Mouse (Mus musculus) embryonic facial prominence, embryonic 13.5 days (tissue): ENCODE measurements around the gene Lta. TPM values are rescaled to one million over a fixed set of nuclear protein-coding genes. Genes with fewer than 3 reads are reported as not detected.
A peak's percentile ranks its signal among the peaks of the same experiment; 100 is the strongest.

Experiments used
- ATAC-seq: fragments of 200-750 bp; cut with Nextera tagmentation; 2 replicates; pipeline ENCODE4 v1.8.0; 2017; ENCODE audit warnings: low read depth; ENCODE audit not compliant: insufficient number of reproducible peaks, insufficient read depth, low FRiP score, low TSS enrichment
- H3K27ac ChIP-seq: fragments of 300-500 bp; sonication (generic); 2 replicates; pipeline ENCODE4 v1.5.1; 2015; ENCODE audit warnings: moderate library complexity, mild to moderate bottlenecking, inconsistent platforms
- H3K27me3 ChIP-seq: fragments of 300-500 bp; sonication (generic); 2 replicates; pipeline ENCODE4 v1.6.1; 2015; ENCODE audit warnings: mild to moderate bottlenecking, inconsistent platforms
- H3K36me3 ChIP-seq: fragments of 300-500 bp; sonication (generic); 2 replicates; pipeline ENCODE4 v1.6.1; 2015; ENCODE audit warnings: mild to moderate bottlenecking, inconsistent platforms
- H3K4me1 ChIP-seq: fragments of 300-500 bp; sonication (generic); 2 replicates; pipeline ENCODE4 v1.6.1; 2015; ENCODE audit warnings: inconsistent platforms
- H3K4me2 ChIP-seq: fragments of 300-500 bp; sonication (generic); 2 replicates; pipeline ENCODE4 v1.6.1; 2015; ENCODE audit warnings: moderate library complexity, mild to moderate bottlenecking, inconsistent platforms
- H3K4me3 ChIP-seq: fragments of 300-500 bp; sonication (generic); 2 replicates; pipeline ENCODE4 v1.5.1; 2015; ENCODE audit warnings: mild to moderate bottlenecking, inconsistent platforms
- H3K9ac ChIP-seq: fragments of 300-500 bp; sonication (generic); 2 replicates; pipeline ENCODE4 v1.6.1; 2015; ENCODE audit warnings: mild to moderate bottlenecking, inconsistent platforms
- H3K9me3 ChIP-seq: fragments of 300-500 bp; sonication (generic); 2 replicates; pipeline ENCODE4 v1.6.1; 2016; ENCODE audit warnings: inconsistent platforms
- WGBS: fragments of 180-500 bp; shearing (Covaris S2); methylation state at CpG from one replicate; pipeline ENCODE4 v1.1.7; 2015; ENCODE audit warnings: mixed read lengths; 5-methylcytosine and 5-hydroxymethylcytosine counted together
- microRNA-seq: library from miRNA; unstranded; fragments of <30 nt; microRNA quantifications from one replicate; pipeline ENCODE4, GENCODE M21; 2016
- polyA plus RNA-seq: library from polyadenylated mRNA; unstranded; fragments of >200 nt; fragmentation: Nextera tagmentation; extraction: Ambion mirVana; gene quantifications from 2 replicates; pipeline ENCODE4 v1.2.1, GENCODE M21; 2015

The Lta gene
- polyA plus RNA-seq, 1 experiment from 2014 or later: 0.24 TPM

DNA sequence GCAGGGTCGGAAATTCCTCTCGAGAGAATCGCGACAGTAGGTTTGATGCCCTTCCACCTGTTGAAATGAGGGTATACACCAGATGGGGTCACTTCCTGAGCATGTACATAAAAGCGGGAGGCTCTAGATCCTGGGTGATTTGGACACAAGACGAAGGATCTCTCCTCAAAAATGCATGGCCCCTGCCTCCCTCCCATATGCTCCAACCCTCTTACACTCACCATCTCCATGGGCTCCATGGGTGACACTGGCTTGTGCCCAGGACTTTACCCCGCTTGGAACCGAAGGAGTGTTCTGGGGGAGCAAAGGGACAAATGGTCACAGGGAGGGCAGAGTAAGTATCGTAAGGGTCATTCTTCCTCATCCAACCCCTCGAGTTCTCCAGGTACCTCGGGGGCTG lies 43.7 kb downstream of the Lta start:
- ATAC-seq: no peak
- WGBS: 86% methylated on average over 11 of the region's 11 CpGs
- Histone ChIP-seq H3K9me3 (no peaks in the 10 kb centered on the region), H3K27me3 (no peaks in the 10 kb centered on the region), H3K36me3 (peaks cover 66% of the 10 kb centered on the region), H3K27ac (no peak overlapping the region), H3K9ac (peak overlapping the region; percentile 100; the same call in 1 of the 2 replicates), H3K4me2 (no peak overlapping the region), H3K4me1 (peaks cover 24% of the 10 kb centered on the region), H3K4me3 (no peak overlapping the region)

DNA sequence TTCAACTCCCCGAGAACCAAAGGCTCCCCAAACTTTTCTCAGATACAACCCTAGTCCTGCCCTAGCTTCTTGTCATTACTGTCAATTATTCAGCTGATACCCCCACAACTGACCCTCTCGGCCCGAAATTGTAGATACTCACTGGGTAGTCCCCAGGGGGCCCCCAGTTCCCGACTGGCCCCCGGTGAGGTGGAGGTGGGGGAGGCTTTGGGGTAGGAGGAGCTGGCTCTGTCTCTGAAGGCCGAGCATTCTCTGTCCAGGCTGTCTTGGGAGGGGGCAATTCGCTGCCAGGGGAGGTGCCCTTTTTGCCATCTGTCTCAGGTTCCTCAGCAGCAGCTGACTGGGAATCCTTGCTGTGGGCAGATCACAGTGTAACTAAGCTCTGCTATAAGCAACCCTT lies 45.5 kb downstream of the Lta start:
- H3K9ac ChIP-seq: no peak overlapping the region
- no peaks in the 10 kb centered on the region for H3K27me3 ChIP-seq
- no peak overlapping the region for H3K4me3 ChIP-seq
- peaks cover 30% of the 10 kb centered on the region for H3K4me1 ChIP-seq
- 85% methylated on average over 7 of the region's 7 CpGs for WGBS
- no peak overlapping the region for H3K4me2 ChIP-seq
- ATAC-seq: no peak
- H3K9me3 ChIP-seq: no peaks in the 10 kb centered on the region
- peaks cover 84% of the 10 kb centered on the region for H3K36me3 ChIP-seq
- H3K27ac ChIP-seq: no peak overlapping the region

DNA sequence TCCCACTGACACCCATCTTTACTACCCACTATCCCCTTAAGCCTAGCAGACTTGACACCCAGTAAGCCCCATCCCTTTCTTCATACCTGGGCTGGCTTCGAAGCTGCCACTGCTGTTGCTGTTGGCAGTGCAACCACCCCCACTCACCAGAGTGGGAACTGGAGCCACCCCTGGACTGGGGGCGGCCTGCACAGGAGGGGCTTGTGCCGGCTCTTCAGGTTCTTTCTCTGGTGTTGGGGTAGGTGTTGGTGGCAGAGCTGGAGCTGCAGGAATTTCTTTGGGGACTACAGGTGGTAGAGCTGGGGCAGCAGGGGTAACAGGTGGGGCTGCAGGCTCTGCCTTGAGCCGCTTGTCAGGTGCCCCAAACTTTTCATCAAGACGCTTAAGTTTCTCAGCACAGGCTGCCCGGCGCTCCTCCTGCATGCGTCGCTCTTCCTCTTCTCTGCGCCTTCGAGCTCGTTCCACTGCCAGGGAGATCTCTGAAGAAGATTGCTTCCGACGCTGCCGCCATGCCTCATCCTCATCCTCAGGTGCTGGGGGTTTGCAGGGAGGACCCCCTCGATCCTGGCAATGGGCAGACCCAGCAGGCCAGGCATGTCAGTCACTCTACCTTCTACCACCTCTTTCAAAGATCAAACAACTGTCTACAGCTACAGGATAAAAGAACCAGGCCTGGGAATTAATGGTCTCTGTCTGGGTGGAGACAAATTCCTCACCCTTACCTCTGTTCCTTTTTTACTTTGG lies 46.1 kb downstream of the Lta start:
- 91% methylated on average over 16 of the region's 16 CpGs for WGBS
- peaks cover 36% of the 10 kb centered on the region for H3K4me1 ChIP-seq
- no peaks in the 10 kb centered on the region for H3K27me3 ChIP-seq
- no peak overlapping the region for H3K9ac ChIP-seq
- ATAC-seq: no peak
- H3K36me3 ChIP-seq: peaks cover 90% of the 10 kb centered on the region
- H3K9me3 ChIP-seq: no peaks in the 10 kb centered on the region
- H3K27ac ChIP-seq: no peak overlapping the region
- H3K4me3 ChIP-seq: no peak overlapping the region
- no peak overlapping the region for H3K4me2 ChIP-seq

DNA sequence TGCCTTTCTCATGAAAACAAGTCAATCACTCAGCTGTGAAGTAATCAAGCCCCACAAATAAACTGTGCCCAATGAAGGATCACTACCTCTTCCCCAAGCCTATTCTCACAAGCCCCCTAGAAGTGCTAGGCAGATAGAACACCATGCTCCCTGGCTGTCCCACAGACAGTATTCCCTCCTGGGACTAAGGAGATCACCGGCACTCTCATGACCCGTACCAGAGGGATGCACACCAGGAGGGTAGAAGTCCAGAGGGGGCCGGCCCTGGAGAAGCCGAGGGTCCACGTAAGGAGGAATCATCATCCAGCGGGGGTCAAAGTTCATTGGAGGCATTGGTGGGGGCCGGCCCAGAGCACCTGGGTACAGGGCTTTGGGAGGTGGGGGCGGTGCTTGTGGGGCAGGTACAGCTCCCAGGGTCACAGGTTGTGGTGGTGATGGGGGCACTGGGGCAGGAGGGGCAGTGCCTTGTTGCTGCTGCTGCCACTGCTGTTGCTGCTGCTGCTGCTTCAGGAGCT lies 47.4 kb downstream of the Lta start:
- Histone ChIP-seq H3K9ac (no peak overlapping the region), H3K9me3 (no peaks in the 10 kb centered on the region), H3K4me1 (peaks cover 35% of the 10 kb centered on the region), H3K4me2 (no peak overlapping the region), H3K36me3 (peaks cover 100% of the 10 kb centered on the region), H3K4me3 (no peak overlapping the region), H3K27me3 (no peaks in the 10 kb centered on the region), H3K27ac (no peak overlapping the region)
- WGBS: 90% methylated on average over 8 of the region's 8 CpGs
- no peak for ATAC-seq

DNA sequence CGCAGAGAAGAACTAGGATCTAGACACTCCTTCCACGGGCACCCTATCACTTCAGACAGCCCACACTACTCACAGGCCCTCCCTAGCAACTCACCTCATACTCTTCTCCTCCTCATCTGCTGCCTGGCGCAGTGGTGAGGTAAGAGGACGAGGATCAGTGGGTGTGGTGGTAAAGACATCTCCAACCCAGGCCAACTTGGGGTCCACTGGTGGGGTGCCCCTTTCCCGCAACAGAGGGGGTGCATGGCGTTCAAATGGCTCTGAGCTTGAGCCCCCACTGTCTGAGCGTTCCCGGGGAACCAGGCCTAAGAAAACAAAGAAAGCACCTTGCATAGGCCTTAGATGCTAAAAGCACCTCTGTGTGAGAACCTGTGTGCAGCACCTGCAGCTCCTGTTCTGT lies 47.9 kb downstream of the Lta start:
- Histone ChIP-seq H3K4me2 (no peak overlapping the region), H3K27me3 (no peaks in the 10 kb centered on the region), H3K36me3 (peaks cover 100% of the 10 kb centered on the region), H3K9me3 (no peaks in the 10 kb centered on the region), H3K27ac (no peak overlapping the region), H3K4me3 (no peak overlapping the region), H3K9ac (no peak overlapping the region), H3K4me1 (peaks cover 31% of the 10 kb centered on the region)
- ATAC-seq: no peak
- WGBS: 92% methylated on average over 8 of the region's 8 CpGs

DNA sequence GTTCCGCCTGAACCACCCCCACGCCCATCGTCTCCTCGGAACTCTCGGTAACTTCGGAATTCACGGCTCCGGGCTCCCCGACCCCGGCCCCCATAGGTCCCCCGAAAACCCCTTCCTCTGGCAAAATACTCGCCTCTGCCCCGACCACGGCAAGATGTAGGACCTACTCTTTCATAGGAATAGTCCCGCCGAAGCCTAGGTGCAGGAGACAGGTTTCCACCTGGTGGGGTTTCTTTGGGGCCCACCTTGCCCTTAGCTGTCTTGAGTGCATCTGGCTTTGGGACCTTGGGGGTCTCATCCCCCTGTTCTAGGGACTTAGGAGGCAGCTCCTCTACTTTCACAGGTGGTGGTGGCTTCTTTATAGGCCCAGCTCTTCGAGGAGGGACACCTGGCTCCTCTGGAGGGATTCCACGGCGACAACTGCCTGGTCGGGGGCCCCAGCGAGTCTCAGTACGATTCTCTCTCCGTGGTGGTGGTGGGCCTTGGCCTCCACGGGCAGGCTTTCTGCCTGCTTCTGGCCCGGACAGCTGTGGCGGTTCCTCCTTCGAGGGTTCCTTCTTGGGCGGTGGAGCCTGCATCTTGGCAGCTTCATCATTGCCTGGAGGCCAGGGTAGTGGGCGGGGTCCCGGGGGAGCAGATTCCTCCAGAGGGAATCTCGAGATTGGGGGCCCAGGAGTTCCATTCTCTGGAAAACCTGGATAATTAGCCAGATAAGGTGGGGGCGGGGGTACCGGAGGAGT lies 48.5 kb downstream of the Lta start:
- Histone ChIP-seq H3K36me3 (peaks cover 100% of the 10 kb centered on the region), H3K27ac (no peak overlapping the region), H3K9me3 (no peaks in the 10 kb centered on the region), H3K4me3 (no peak overlapping the region), H3K27me3 (no peaks in the 10 kb centered on the region), H3K9ac (0 out of 2 replicates have a peak overlapping the region, but pooled peaks have one; percentile 36), H3K4me2 (no peak overlapping the region), H3K4me1 (peaks cover 24% of the 10 kb centered on the region)
- 89% methylated on average over 33 of the region's 33 CpGs for WGBS
- no peak for ATAC-seq

DNA sequence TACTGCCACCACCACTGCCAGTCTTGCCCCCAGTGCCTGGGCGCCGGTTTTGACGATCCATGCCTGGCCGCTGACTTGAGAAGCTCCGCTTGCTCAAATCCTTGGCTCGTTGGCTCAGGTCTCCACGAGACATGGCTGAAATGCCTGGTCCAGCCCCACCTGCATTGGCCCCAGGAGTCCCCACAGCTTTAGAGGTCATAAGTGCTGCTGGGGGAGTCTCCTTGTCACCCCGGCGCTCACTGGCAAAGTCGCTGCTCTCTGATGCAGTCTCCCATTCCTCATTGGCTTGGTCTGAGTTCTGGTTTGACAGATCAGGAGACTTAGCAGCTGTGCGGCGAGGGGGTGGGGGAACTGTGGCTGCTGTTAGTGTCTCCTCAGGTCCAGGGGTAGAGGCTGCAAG lies 49.7 kb downstream of the Lta start:
- Histone ChIP-seq H3K27ac (peak overlapping the region; percentile 77; the same call in 1 of the 2 replicates), H3K4me3 (no peak overlapping the region), H3K9ac (no peak overlapping the region), H3K4me2 (no peak overlapping the region), H3K4me1 (peaks cover 23% of the 10 kb centered on the region), H3K27me3 (no peaks in the 10 kb centered on the region), H3K9me3 (no peaks in the 10 kb centered on the region), H3K36me3 (peaks cover 98% of the 10 kb centered on the region)
- no peak for ATAC-seq
- 90% methylated on average over 12 of the region's 12 CpGs for WGBS

DNA sequence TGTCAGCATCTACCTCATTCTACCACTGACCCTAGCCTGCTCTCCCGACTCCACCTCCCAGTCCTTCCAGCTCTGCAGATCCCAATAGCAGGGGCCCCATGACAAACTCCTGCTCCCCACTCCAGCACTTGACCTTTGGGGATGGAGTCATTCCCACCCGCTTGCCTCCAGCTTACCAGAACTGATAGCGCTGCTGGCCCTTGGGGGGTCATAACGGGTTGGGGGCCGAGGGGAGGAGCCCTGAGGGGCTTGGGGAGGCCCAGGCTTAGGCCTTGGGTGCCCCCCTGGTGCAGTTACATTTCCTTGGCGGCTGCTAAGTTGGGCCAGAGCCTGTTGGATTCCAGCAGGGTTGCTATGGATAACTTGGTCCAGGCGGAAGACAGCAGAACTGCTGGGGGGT lies 50.5 kb downstream of the Lta start:
- peak overlapping the region; percentile 77 for H3K27ac ChIP-seq
- H3K9me3 ChIP-seq: no peaks in the 10 kb centered on the region
- H3K4me3 ChIP-seq: no peak overlapping the region
- peak overlapping the region; percentile 5; the same call in 1 of the 2 replicates for H3K4me2 ChIP-seq
- peaks cover 98% of the 10 kb centered on the region for H3K36me3 ChIP-seq
- H3K4me1 ChIP-seq: peaks cover 23% of the 10 kb centered on the region
- WGBS: 73% methylated on average over 7 of the region's 7 CpGs
- peak overlapping the region; percentile 63 for H3K9ac ChIP-seq
- H3K27me3 ChIP-seq: no peaks in the 10 kb centered on the region
- ATAC-seq: no peak

DNA sequence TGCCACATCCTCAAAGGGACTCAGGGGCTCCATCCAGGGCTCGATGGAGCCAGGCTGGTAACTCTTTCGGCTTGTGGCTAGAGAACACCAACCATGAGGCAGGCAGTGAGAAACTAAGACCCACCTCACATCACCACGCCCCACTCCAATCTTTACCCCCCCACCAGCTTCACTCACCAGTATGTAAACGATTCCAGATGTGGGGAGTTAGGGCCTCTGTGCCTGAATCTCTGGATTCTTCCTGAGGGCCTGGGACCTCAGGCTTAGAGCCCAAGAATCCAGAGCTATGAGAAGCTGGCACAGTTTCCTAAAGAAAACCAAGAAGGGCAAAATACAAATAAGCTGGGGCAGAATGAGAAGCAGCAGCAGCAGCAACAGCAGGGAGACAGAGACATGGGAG lies 51.2 kb downstream of the Lta start:
- no peaks in the 10 kb centered on the region for H3K27me3 ChIP-seq
- WGBS: 35% methylated on average over 4 of the region's 4 CpGs
- ATAC-seq: no peak
- no peaks in the 10 kb centered on the region for H3K9me3 ChIP-seq
- H3K36me3 ChIP-seq: peaks cover 98% of the 10 kb centered on the region
- H3K4me1 ChIP-seq: peaks cover 23% of the 10 kb centered on the region
- H3K4me3 ChIP-seq: no peak overlapping the region
- H3K4me2 ChIP-seq: no peak overlapping the region
- H3K27ac ChIP-seq: peak overlapping the region; percentile 77
- H3K9ac ChIP-seq: 0 out of 2 replicates have a peak overlapping the region, but pooled peaks have one; percentile 63

Small RNA genes within 50 kb of the gene (microRNA-seq; reads per million reads assigned to microRNA genes)
- not detected for gene Mir6973a
- gene Mir6974: not detected
- gene Mir6975: 1.1 reads per million
- gene Mir8094: not detected

Other genes with a start within 250 kb of the Lta start
- gene Hspa1b, start 246.1 kb downstream of the Lta start, polyA plus RNA-seq: 0.53 and 0.87 TPM in 2 replicates
- gene Gm20481, start 235.4 kb downstream of the Lta start, polyA plus RNA-seq: not detected in 2 replicates
- gene Hspa1a, start 233.2 kb downstream of the Lta start, polyA plus RNA-seq: 5.8 and 6.1 TPM in 2 replicates
- 0.77 and 0.85 TPM in 2 replicates for gene Hspa1l, start 232.6 kb downstream of the Lta start, polyA plus RNA-seq
- gene Lsm2, start 223.5 kb downstream of the Lta start, polyA plus RNA-seq: 190 and 227 TPM in 2 replicates
- 102 and 112 TPM in 2 replicates for gene Vars, start 204.4 kb downstream of the Lta start, polyA plus RNA-seq
- gene Vwa7, start 188.8 kb downstream of the Lta start, polyA plus RNA-seq: 0.33 and 0.38 TPM in 2 replicates
- gene Sapcd1, start 177.3 kb downstream of the Lta start, polyA plus RNA-seq: 14.2 and 19.5 TPM in 2 replicates
- gene Msh5, start 158.6 kb downstream of the Lta start, polyA plus RNA-seq: 3.5 and 3.6 TPM in 2 replicates
- gene Clic1, start 155.4 kb downstream of the Lta start, polyA plus RNA-seq: 243 and 254 TPM in 2 replicates
- 358 and 374 TPM in 2 replicates for gene Ddah2, start 146.3 kb downstream of the Lta start, polyA plus RNA-seq
- 0.87 and 1.0 TPM in 2 replicates for gene Ly6g6c, start 140.0 kb downstream of the Lta start, polyA plus RNA-seq
- 0.77 and 0.89 TPM in 2 replicates for gene Mpig6b, start 139.2 kb downstream of the Lta start, polyA plus RNA-seq
- 4.3 and 4.9 TPM in 2 replicates for gene Ly6g6e, start 128.4 kb downstream of the Lta start, polyA plus RNA-seq
- 0.77 and 1.3 TPM in 2 replicates for gene Ly6g6d, start 127.3 kb downstream of the Lta start, polyA plus RNA-seq
- gene Ly6g6f, start 119.7 kb downstream of the Lta start, polyA plus RNA-seq: 0.18 and 0.23 TPM in 2 replicates
- 89.6 and 90.1 TPM in 2 replicates for gene Abhd16a, start 116.1 kb downstream of the Lta start, polyA plus RNA-seq
- gene Ly6g5c, start 97.1 kb downstream of the Lta start, polyA plus RNA-seq: not detected in 2 replicates
- gene Ly6g5b, start 89.9 kb downstream of the Lta start, polyA plus RNA-seq: 1.1 and 1.6 TPM in 2 replicates
- gene Gpank1, start 83.9 kb downstream of the Lta start, polyA plus RNA-seq: 21.1 and 24.1 TPM in 2 replicates
- 278 and 298 TPM in 2 replicates for gene Csnk2b, start 83.3 kb downstream of the Lta start, polyA plus RNA-seq
- 10.9 and 12.3 TPM in 2 replicates for gene D17H6S53E, start 79.0 kb downstream of the Lta start, polyA plus RNA-seq
- 0.28 and 8.7 TPM in 2 replicates for gene Apom, start 73.3 kb downstream of the Lta start, polyA plus RNA-seq
- gene Bag6, start 70.2 kb downstream of the Lta start, polyA plus RNA-seq: 65.1 and 67.8 TPM in 2 replicates
- 193 and 244 TPM in 2 replicates for gene Prrc2a, start 40.5 kb downstream of the Lta start, polyA plus RNA-seq
- 8.1 and 9.8 TPM in 2 replicates for gene Aif1, start 29.3 kb downstream of the Lta start, polyA plus RNA-seq
- gene Lst1, start 16.9 kb downstream of the Lta start, polyA plus RNA-seq: 13.1 and 16.1 TPM in 2 replicates
- 1.8 and 2.1 TPM in 2 replicates for gene Ltb, start 10.9 kb downstream of the Lta start, polyA plus RNA-seq
- gene Tnf, start 3.3 kb downstream of the Lta start, polyA plus RNA-seq: 0.37 TPM in 1 of 2 replicates, not detected in the other
- gene Gm16181, start 15.5 kb upstream of the Lta start, polyA plus RNA-seq: not detected in 2 replicates
- gene Atp6v1g2, start 28.3 kb upstream of the Lta start, polyA plus RNA-seq: 3.9 and 4.1 TPM in 2 replicates
- gene Nfkbil1, start 30.4 kb upstream of the Lta start, polyA plus RNA-seq: 10.4 and 12.0 TPM in 2 replicates
- gene Ddx39b, start 36.4 kb upstream of the Lta start, polyA plus RNA-seq: 498 and 543 TPM in 2 replicates
- 28.7 and 30.7 TPM in 2 replicates for gene H2-D1, start 57.4 kb upstream of the Lta start, polyA plus RNA-seq
- not detected in 2 replicates for gene H2-Q1, start 115.1 kb upstream of the Lta start, polyA plus RNA-seq
- gene H2-Q2, start 136.9 kb upstream of the Lta start, polyA plus RNA-seq: 1.2 TPM in 1 of 2 replicates, not detected in the other
- 1.6 and 2.1 TPM in 2 replicates for gene H2-Q4, start 174.3 kb upstream of the Lta start, polyA plus RNA-seq
- 0.28 and 0.55 TPM in 2 replicates for gene H2-Q6, start 219.5 kb upstream of the Lta start, polyA plus RNA-seq
- 1.6 and 3.3 TPM in 2 replicates for gene H2-Q7, start 233.8 kb upstream of the Lta start, polyA plus RNA-seq